Mouse (Mus musculus) embryo, embryonic 11.5 days (tissue): ENCODE measurements around the gene Syn3.

ENCODE experiments used
- DNase-seq: peaks from one replicate; pipeline ENCODE4 v3.0.0-alpha.2; 2012; ENCODE audit warnings: low read depth, low spot score

Syn3 gene

DNA sequence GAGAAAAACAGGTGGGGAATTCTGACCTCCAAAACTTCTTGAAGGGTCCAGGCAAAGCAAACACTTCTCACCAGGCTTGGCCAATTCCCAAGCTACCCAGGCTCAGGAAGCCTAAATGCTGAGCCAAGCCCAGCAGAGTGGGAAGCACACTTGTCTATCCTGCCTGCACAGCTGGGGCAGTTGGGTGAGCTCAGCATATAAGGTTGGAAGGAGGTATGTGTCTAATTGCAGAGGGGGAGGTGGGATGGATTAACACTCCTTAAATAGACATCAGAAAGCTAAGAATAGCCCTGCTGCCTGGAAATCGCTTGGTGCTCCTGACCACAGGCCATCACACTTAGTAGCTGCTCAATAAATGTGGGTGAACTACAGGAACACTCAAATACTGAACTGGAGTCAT is 185.2 kb downstream of the Syn3 start:
- no peak for DNase-seq

DNA sequence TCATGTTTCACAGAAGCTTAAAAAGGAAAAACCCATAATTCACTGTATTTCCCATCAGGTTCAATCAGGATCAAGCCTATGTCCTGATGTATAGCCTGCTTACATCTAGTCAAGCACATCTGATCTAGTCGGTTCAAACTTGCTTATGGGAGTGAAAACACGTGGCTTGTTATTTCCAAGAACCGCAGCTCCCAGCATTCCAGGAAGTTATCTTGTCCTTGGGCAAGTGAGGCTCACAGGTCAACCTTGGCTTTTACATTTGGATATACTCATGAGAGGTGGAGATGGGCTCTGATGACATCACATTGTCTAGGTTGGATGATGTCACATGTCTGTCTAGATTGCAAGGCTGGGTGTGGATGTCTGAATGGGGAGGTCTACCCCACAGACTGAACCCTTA is 185.7 kb downstream of the Syn3 start:
- no peak for DNase-seq

DNA sequence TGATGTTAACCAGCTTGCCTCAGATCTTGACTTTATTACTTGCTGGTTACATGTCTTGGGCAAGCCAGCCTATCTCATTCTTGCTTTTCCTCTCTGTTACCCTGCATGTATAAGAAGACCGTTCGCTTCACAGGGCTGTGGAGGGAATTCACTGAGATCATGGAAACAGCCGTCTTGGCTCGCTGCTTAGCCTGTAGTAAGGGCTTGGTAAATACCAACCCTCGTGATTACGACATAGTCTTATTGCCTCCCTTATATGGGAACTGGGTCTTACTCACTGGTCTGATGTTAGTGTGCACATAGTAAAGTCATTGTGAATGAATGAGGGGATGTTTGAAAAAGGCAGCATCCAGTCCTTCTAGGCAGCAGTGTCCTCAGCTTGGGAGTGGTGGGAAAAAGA is 188.2 kb downstream of the Syn3 start:
- no peak for DNase-seq

DNA sequence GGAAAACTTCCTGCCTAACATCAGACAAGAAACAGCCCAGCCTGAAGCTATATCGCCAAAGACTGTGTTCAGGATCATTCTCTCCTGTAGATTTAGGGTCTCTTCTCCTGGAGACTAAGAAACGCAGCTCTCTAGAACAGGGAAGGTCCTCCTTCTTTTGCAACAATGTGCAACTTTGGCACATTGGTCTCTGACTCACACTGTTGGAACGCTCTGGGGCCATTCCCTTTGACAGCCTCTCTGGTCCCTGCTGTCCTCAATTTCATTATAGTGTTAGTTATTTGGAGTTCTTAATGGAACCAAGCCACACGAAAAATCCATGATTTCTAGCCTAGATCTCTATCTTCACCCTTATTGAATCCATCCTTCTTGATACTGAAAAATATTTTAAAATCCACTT is 191.5 kb downstream of the Syn3 start:
- no peak for DNase-seq

DNA sequence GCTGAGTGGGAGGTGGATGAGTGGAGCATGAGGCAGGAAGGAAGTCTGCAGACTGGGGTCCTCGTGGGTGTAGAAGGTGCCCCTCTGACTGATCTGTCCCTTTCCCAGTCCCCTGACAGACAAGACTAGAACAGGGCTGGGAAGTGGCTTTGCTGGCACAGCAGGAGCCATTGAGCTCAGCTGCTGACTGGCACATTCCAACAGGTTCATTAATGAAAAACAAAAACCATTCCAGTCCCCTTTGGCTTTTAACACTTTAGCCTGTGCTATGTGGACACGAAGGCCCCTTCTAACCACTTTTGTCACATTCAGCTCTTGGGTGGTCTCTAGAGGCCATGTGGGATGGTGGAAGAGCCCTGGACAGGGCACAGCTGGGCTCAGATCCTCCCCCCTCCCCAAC is 194.1 kb downstream of the Syn3 start:
- no peak for DNase-seq

DNA sequence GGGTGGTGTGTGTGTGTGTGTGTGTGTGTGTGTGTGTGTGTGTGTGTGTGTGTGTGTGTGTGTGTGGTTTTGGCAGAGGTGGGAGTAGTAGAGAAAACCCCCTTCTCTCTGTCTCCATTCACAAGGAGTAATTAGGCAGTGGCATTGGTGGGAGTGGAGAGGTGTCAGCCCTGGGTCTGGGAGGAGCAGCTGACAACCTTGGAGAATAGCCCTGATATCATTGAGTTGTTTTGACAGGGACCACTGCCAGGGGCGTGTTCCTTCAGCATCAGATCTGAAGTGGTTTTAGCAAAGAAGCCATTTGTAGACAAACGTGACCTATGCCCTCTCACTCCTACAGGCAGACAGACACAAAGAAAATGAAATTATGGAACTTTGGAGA is 195.2 kb downstream of the Syn3 start:
- DNase-seq, result no peak

DNA sequence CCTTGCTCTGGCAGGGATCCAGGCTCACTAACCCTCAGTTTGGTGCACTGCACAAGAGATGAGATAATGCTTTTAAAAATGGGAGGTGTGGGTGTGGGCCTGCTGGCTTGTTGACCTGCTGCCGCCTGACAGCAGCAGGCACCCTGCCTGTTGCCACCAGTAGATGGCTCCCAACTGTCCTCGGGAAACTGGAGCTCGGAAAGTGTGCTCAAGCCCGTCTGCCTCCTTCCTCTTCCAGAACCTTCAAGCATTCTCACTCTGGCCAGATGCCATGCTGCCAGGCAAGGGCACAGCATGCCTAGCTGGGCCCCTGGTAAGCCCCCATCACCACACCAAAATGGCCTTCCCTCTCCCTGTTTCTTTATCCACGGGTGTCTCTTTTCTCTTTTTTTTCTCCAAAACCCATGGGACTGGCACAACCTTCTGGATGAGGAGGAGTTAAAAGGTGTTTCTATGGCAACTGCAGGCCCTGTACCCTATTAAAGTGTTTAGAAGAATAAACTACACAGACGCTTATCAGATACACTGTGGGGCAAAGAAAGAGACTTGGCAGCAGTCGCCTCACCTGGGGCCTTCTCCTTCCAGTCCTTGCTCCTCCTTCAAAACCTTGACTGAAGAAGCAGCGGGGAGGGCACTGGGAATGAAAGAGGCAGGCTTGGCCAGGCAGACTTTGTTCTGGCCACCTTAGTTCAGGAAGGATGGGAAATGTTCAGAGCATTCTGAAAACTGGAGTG is 195.8 kb downstream of the Syn3 start:
- no peak for DNase-seq

DNA sequence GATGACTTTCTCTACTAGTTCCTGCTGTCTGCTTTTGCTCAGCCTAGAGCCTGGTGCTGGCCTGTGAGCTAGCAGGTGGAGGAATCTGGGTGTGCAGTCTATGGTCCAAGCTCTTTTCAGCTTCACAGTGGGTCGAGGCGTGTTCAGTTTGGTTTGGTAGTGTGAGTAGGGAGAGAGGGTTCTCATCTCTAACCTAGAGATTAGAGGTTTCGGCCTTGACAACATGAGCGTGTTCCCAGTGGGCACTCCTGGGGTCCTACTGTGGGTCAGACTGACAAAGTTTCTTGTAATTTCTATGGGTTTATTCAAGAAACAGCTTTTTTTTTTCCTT is 196.4 kb downstream of the Syn3 start:
- no peak for DNase-seq

DNA sequence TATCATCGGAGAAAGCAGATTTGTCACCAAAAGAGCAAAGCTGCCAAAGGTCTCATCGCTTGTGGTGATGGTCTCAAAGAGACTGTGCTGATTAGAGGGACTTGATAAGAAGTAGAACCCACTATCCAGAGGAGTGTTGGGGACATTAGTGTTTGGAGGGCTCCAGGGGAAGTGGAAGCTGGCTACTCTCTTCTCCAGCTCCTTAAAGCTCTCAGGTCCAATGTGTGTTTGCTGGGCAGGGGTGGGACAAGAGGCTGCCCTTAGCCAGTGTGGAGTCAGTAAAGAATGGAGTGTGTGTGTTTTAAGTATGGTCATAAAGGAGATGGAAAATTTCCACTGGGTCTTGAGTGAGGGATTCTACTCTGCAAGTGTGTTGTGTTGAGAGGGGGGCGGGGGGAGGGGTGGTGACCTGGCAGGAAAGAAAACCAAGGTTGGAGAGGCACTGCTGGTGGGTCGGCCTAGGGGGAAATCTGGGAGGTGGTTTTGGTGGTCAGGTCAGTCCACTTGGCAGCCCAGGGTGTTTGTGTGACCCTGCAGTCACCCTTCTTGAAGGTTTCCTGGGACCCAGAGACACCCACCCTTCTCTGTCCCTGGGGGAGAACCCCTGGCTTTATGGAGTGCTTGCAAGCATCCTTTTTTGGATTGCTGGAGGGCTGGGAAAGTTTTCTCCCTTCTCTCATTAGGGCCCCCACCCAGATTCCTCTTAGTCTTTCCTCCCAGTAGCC is 196.9 kb downstream of the Syn3 start:
- DNase-seq, result no peak

DNA sequence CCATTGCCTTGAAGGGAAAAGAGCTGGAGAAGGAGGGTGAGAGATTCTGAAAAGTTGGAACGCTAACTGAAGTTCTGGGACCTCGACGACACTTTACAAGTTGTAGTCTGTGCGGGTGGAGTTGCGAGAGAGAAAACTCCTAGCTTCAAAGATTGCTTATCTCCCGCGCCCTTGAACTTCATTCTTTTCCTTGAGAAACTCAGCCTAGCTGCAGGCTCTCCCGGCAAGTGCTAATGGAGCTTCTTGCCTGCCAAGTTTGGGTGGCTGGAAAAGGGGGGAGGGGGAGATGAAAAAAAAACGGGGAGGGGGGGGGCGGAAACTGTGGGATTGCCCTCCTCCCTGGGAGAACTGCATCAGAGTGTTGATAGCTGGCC is 197.6 kb downstream of the Syn3 start:
- no peak for DNase-seq

DNA sequence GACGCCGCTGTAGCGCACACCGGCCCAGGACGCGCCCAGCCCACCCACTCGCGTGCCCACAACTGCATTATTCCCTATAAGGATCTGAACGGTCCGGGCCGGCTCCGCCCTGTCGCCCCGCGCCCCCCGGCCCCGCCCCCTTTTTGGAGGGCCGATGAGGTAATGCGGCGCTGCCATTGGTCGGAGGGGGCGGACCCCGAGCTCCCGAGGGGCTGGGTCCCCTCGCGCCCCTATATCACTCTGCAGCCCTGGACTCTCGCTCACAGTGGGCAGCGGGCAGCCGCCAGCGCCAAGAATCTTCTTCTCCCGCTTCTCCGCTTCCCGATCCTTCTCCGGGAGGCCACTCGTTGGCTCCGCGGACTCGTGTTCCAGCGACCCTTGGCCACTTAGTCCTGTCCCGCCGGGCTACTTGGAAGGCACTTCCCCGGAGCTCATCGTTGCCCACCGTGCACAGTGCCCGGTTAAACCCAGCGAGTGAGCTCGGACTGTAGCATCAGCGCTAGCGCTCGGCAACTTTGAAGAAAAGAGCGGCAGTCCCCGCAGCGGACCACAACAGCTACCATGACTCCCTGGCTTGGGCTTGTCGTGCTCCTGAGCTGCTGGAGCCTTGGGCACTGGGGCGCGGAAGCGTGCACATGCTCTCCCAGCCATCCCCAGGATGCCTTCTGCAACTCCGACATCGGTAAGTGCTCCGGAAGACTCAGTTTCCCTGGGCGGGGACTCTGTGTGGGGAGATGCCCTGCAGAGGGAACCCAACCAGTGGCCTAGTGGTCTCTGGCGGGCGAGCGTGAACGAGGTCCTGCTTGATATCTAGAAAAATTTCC is 198.2 kb downstream of the Syn3 start, which contains the start of gene Timp3:
Timp3 (plus strand) TSS at position 80 of the 824 bp plus-strand sequence.
- peak; percentile 53 for DNase-seq

DNA sequence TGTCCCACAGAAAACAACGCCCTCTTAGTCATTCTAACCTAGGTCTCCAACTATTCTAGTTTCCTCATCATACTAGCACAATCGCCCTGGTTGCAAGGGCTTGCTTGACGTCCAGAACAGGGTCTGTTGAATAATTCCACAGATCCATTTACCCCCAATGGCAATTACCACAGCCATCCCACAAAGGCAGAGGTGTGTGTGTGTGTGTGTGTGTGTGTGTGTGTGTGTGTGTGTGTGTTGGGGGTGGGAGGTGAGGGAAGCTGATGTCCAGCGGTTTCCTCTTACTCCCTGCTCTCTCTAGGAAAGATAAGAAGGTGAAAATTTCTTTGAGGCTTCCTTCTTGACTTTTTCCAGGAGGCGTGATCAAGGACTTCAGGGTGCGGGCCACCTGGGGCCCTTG is 198.9 kb downstream of the Syn3 start:
- no peak for DNase-seq

DNA sequence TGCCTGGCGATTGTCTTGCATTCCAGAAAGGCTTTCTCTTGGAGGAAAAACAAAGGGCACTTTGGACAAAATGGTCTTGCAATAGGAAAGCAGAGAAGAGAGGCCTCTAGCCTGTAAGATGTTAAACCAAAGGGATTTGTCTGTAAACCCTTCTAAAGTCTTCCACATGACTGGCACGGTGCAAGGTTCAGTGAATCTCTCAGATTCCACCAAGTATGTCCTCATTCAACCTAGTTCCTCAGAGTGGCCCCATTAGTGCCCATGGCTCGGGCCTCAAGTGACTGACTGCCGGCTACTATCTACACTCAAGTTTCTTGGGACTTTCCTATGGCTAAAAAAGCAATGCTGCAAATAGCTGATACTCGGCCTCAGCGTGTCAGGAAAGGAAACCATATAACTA is 200.4 kb downstream of the Syn3 start:
- DNase-seq, result no peak

DNA sequence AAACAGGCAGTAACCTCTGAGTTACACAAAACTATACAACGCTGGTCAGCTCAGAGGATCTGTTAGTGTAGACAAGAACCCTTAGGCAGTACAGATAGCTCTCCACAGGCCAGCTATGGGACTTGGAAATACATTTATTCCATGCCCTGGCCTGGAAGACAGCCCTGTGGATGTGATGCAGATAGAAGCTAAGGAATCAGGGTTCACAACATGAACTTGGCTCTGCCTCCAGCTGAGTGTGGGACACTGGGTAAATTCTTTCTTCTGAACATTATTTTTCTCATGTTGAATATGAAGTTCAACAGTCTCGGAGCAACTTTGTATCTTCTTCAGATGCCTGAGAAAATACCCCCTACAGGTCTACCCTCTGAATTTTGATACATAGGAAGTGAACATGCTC is 201.4 kb downstream of the Syn3 start:
- no peak for DNase-seq

DNA sequence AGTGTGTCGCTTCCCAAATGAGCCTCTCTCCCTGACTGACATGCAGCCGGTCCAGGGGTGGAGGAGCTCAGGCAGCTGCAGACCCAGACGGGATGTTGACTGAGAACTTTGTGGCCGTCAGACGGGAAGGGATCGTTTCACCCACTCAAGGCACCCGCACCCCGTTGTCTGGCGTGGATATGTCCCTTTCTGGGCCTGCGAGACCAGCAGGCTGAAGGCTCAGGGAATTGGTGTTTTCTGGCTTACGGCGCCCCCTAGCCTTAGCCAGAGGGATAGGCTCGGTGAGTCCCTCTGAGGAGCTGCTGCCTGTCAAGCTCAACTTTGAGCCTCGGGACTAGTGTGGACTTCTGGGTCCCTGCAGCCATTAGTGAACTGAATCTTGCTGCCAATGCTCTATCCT is 202.6 kb downstream of the Syn3 start:
- peak; percentile 69 for DNase-seq

DNA sequence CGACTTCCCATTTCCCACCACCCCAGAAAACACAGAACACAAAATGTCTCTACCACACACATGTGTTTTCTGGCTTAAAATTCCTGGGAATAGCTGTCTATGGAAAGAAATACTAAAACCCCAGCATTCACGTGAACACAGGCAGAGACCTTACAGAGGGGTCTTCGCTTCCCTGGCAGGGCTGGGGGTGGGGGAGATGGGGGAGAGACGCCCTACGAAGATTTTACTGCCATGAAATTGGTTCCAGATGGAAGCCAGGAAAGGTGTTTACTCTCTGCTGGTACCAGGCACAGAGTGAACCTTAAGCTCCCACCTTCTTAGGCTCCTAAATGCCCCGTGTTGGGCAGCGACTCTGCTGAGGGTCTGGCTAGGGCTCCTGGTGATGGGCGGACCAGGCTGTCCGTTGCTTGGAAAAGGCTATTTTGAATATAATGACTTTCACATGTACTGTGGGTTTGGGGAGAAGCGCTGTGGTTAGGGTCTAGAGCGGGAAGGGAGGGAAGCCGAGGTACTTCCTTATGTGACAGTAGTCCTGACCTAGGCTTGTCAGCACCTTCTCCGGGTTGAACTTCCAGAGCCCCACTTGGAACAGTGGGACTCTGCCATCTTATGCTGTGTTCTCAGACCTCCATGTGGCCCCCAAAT is 203.1 kb downstream of the Syn3 start:
- peak; percentile 48 for DNase-seq

DNA sequence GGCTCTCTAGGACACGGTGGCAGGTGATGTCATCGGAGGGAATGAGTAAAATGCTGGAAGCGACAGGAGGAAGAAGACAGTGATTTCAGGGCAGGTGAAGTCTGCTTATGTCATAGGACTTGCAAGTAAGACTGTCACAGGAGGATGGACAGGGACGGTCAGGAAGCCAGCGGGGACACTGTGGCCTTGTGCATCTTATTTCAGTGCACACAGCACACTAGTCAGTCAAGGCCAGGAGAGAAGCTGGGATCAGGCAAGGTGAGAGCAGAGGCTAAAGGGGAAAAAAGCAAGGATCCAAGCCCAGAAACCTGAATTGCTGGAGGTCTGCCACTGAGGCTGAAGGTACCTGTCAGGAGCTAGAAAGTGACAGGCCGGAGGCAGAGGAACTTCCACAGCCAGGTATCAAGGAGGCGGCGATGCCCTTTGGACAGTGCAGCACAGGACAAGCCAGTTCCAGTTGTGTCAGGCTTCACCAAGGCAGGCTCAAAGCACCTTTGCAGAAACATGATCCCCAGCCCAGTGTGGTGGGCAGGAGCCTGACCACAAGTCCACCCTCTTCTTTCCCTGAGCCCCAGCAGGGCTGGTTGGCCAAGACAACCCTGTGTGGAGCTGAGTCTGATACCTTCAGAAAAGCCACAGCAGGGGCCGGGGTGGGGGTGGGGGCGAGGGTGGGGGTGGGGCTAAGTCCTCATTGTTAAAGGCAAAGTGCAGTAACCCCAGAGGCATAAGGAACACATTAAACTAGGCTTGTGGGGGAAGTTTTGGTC is 203.9 kb downstream of the Syn3 start:
- DNase-seq, result no peak

DNA sequence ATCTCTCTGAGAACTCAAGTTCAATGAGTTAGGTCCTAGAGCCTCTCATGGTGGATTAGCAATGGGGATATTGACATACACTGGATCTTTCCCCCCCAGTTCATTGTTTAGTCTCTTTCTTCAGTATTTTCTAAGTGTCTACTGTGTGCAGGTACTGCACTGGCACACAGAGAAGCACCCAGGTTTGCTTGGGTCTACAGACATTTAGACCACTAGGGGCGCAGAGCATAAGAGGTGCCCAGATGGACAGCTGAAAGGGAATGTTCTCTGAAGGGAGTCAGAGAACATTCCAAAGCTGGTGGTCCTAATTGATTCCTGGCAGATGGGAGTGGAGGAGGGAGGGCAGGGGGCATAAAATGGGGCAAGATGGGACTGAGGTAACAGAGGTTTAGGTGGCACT is 204.8 kb downstream of the Syn3 start:
- no peak for DNase-seq

DNA sequence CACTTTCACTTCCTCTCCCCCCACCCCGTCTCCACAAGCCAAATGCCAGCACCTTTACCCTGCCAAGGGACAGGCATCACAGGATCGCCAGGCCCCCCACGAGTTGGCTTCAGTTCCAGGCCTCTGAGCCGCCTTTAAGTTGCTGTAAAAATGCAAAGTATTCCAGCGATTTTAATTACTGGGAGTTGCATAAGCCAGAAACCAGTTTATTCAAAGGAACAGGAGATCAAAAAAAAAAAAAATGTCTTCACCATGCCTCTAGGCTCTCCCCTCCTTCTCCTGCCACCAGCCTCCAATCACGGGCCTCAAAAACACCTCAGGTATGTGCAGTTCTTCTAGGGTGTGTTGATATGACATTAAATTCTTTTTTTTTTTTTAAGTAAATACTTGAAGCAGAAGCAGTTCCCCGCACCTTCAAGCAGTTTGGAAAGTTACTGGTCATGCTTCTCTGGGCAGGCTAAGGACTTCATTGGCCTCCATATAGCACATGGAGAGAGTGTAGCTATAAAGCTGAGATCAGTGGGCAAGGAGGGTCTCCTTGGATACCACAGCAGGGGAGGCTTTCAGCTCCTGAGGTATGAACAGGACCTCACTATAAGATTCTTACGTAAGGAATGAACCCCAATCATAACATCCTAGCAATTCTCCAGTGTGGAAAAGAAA is 208.5 kb downstream of the Syn3 start:
- no peak for DNase-seq

DNA sequence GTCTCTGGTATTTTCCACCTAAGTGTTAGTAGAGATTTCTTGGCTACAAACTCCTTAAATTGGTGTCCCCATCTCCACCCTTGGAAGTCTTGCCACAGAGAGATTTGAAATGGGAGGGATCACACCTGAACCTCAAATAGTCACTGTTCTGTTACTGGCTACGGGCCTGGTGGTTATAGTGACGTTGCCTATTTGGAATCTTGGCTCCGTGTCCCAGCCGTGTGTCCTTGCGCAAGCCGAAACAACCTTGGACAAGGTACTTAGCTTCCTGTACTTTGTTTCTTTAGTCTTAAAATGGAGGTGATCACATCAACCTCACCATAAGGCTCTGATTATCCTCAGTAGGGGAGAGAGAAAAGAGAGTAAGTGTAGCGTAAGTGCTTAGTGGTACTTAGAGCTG is 212.2 kb downstream of the Syn3 start:
- DNase-seq, result no peak

DNA sequence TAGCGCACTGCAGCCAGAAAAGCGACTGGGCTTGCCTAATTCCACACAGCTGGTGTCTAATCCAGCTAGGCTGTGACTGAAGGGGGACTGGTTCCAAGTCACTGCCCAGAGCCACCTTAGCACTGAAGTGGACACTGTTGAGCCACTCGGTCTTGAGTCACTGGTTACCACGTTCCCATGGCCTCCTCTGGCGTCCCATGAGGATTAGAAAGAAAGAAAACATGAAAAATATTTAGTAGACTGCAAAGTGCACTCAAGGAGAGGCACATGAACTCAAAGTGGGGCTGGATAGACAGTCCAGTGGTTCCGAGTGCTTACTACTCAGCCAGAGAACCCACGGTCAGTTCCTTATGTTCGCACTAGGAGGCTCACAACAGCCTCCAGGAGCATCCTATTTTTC is 217.5 kb downstream of the Syn3 start:
- DNase-seq, result no peak
